ENCODE assay signal across 8 mouse cellular contexts in the genomic region with DNA sequence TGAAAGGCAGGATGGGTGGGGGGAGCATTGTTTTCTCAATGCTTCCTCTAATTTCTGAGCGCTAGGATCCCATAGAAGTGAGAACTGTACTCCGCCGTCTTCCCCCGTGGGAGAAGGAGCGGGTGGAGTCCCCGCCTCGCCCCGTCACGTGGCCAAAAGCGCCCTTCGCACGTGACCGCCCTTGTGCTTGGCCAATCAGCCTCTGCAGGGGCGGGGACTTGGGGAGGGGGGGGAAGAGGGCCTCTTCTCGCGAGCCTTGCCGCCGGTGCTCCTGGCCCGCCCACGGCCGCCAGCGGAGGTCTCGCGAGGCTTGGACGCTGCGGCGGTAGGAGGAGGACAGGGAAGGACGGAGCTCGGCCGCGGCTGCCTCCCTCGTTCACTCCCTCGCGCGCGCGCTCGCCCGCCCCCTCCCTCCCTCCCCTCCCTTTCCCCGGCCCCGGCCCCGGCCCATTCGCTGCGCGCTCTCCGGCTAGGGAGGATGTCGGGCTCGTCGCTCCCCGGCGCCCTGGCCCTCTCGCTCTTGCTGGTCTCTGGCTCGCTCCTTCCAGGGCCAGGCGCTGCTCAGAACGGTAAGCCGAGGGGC. TPM values are rescaled to one million over a fixed set of nuclear protein-coding genes. Genes with fewer than 3 reads are reported as not detected.
A peak's percentile ranks its signal among the peaks of the same experiment; 100 is the strongest.
DNase-seq lines count a peak whose midpoint lies in the region; ATAC-seq lines count a peak whose summit lies in the region.

A gene (plus strand): TSS at position 283 of the 583 bp plus-strand sequence.

- H3K4me1 ChIP-seq in hindbrain, embryonic 14.5 days (replicated peaks; ENCODE audit: control insufficient read depth, insufficient read depth, low read length) = peaks cover 24% of the 10 kb centered on the region

- H3K36me3 ChIP-seq in hindbrain, embryonic 14.5 days (replicated peaks; ENCODE audit: control insufficient read depth, insufficient read depth) = no peaks in the 10 kb centered on the region

- peak; percentile 98 for DNase-seq in R1 (ENCODE audit: low read depth, low spot score)
- DNase-seq in cerebellum, postnatal 25 days = peak; percentile 96 to 99
- DNase-seq in frontal cortex, postnatal 25 days (ENCODE audit: low spot score in 2 of 2) = peak; percentile 89 to 96
- peak; percentile 97 for DNase-seq in hindbrain, embryonic 14.5 days (ENCODE audit: low spot score)
- peak; percentile 93 to 95 for DNase-seq in layer of hippocampus, postnatal 36 days
- DNase-seq in lung, postnatal 36 days = peak; percentile 98
- DNase-seq in retina, postnatal 1 day = peak; percentile 99
- peak; percentile 89 to 95 for DNase-seq in urinary bladder, adult 18-20 months (ENCODE audit: low spot score in 2 of 2)

- peak within 1 kb of the TSS; percentile 97 for H3K27ac ChIP-seq in hindbrain, embryonic 14.5 days

- no peaks in the 10 kb centered on the region for H3K9me3 ChIP-seq in hindbrain, embryonic 14.5 days (ENCODE audit: control insufficient read depth, low read length)

- H3K27me3 ChIP-seq in hindbrain, embryonic 14.5 days (ENCODE audit: control insufficient read depth, insufficient read depth, low read length) = no peaks in the 10 kb centered on the region

- H3K4me3 ChIP-seq in hindbrain, embryonic 14.5 days (replicated peaks; ENCODE audit: low read length) = peak within 1 kb of the TSS; percentile 84

- peak within 1 kb of the TSS; percentile 96 for H3K9ac ChIP-seq in hindbrain, embryonic 14.5 days

- WGBS in hindbrain, embryonic 14.5 days = under 1% methylated on average over 42 of the region's 56 CpGs

- H3K4me2 ChIP-seq in hindbrain, embryonic 14.5 days (replicated peaks) = peak within 1 kb of the TSS; percentile 72

- peak; percentile 99 for ATAC-seq in hindbrain, embryonic 14.5 days (ENCODE audit: low FRiP score)

RNA-seq across cellular contexts. Expression of the gene that starts here (rescaled TPM):
- polyA plus RNA-seq in hindbrain, embryonic 14.5 days (2014; fragmentation: Nextera tagmentation; extraction: Ambion mirVana) = 209 and 250 TPM in 2 replicates
- 100 to 1,000 TPM; 825 to 896 TPM for total RNA-seq in layer of hippocampus, postnatal 36 days (2021)

Comparison
In these comparisons a context has a peak if more than half of its experiments do, and no peak if none do; other contexts are left out.
1. Peak in every context shown above with its lines: DNase-seq, ATAC-seq, H3K4me3 ChIP-seq and H3K27ac ChIP-seq.